ENCODE assay signal across 16 mouse cellular contexts in the genomic region with DNA sequence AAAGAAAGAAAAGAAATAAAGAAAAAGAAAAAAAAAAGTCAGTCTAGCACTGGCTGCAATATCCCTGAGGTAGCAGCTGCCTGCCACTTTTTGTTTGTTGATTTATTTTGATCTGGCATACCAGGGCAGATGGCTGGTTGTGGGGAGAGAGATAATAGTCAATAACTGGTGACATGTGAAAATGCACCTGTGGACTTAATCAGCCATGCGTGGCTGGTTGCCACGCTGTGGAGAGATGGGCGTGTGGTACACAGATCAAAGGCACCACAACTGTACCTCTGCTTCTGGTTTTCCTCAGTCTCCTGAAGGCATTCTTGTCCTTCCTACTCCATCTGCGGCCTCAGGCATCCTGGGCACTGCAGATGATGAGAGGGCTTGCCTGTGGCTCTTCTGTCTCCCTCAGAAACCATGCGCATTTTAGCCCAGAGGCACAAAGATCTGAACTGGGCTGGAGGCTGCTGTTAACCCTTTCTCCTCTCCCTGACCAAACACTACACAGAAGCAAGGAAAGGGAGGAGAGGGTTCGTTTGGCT.
DNase-seq lines count a peak whose midpoint lies in the region; ATAC-seq and TF ChIP-seq lines count a peak whose summit lies in the region.
"Had no signal": no experiment of that assay in that cellular context is flagged by ENCODE, and none has a peak within 500 bp of the region (broad histone marks: within the 10 kb centered on the region; RNA-seq: fewer than 3 reads in every experiment).

No protein-coding gene starts in this region.

- no peaks in the 10 kb centered on the region for H3K36me3 ChIP-seq in forebrain, embryonic 11.5 days (ENCODE audit: control insufficient read depth, insufficient read depth, low read length)
- no peaks in the 10 kb centered on the region for H3K36me3 ChIP-seq in forebrain, embryonic 12.5 days (replicated peaks)
- H3K36me3 ChIP-seq in midbrain, embryonic 14.5 days (ENCODE audit: control insufficient read depth, insufficient read depth, low read length), result no peaks in the 10 kb centered on the region
- H3K36me3 ChIP-seq: heart, embryonic 13.5 days; limb, embryonic 13.5 days had no signal

- no peaks in the 10 kb centered on the region for H3K4me1 ChIP-seq in forebrain, embryonic 11.5 days (replicated peaks; ENCODE audit: control insufficient read depth, insufficient read depth, low read length)
- peaks cover 9% of the 10 kb centered on the region for H3K4me1 ChIP-seq in forebrain, embryonic 12.5 days
- H3K4me1 ChIP-seq in midbrain, embryonic 14.5 days (ENCODE audit: control insufficient read depth, insufficient read depth, low read length), result no peaks in the 10 kb centered on the region

- no peak for ATAC-seq in forebrain, embryonic 11.5 days (replicated peaks; ENCODE audit: low FRiP score)
- no peak for ATAC-seq in forebrain, embryonic 12.5 days (ENCODE audit: low FRiP score)
- no peak for ATAC-seq in midbrain, embryonic 14.5 days (ENCODE audit: low FRiP score, low TSS enrichment)
- ATAC-seq: forebrain, postnatal 0 days had no signal

- DNase-seq in forebrain, embryonic 11.5 days (ENCODE audit: low spot score), result peak; percentile 41
- peak; percentile 5 to 7 for DNase-seq in left cerebral cortex, adult 2 months (ENCODE audit: extremely low spot score in 1 of 2, low spot score in 2 of 2)
- no peak for DNase-seq in left cerebral cortex, postnatal 10 days (ENCODE audit: extremely low spot score in 1 of 2, low spot score in 2 of 2)
- DNase-seq in ZHBTc4 (ENCODE audit: low read depth, low spot score), result peak; percentile 30
- peak; percentile 53 for DNase-seq in midbrain, embryonic 14.5 days
- no peak for DNase-seq in ovary, postnatal 36 days (ENCODE audit: low spot score)
- no peak for DNase-seq in lung, postnatal 4 days
- DNase-seq: adrenal gland, postnatal 14 days; B cell, adult 2 months; forebrain, postnatal 0 days; kidney, postnatal 25 days; layer of hippocampus, postnatal 36 days; lung, adult 18-20 months had no signal

- no peak overlapping the region for H3K4me2 ChIP-seq in forebrain, embryonic 11.5 days (ENCODE audit: low read depth, low read length, severe bottlenecking)
- no peak overlapping the region for H3K4me2 ChIP-seq in forebrain, embryonic 12.5 days
- H3K4me2 ChIP-seq in midbrain, embryonic 14.5 days (ENCODE audit: low read length), result no peak overlapping the region
- H3K4me2 ChIP-seq: heart, embryonic 13.5 days; limb, embryonic 13.5 days had no signal

- WGBS in forebrain, embryonic 11.5 days, result 67% methylated on average over 6 of the region's 6 CpGs
- 72% methylated on average over 6 of the region's 6 CpGs for WGBS in forebrain, embryonic 12.5 days
- 45% methylated on average over 6 of the region's 6 CpGs for WGBS in midbrain, embryonic 14.5 days

- H3K27ac ChIP-seq in forebrain, embryonic 11.5 days (ENCODE audit: low read depth, low read length), result no peak overlapping the region
- H3K27ac ChIP-seq in forebrain, embryonic 12.5 days, result no peak overlapping the region
- no peak overlapping the region for H3K27ac ChIP-seq in left cerebral cortex, adult 2 months
- H3K27ac ChIP-seq in midbrain, embryonic 14.5 days (replicated peaks; ENCODE audit: low read depth, low read length), result no peak overlapping the region
- H3K27ac ChIP-seq: heart, embryonic 13.5 days; limb, embryonic 13.5 days had no signal

- H3K9ac ChIP-seq in forebrain, embryonic 11.5 days (ENCODE audit: low read length), result no peak overlapping the region
- no peak overlapping the region for H3K9ac ChIP-seq in forebrain, embryonic 12.5 days
- no peak overlapping the region for H3K9ac ChIP-seq in midbrain, embryonic 14.5 days (replicated peaks; ENCODE audit: low read length)
- H3K9ac ChIP-seq: forebrain, postnatal 0 days; heart, embryonic 13.5 days; limb, embryonic 13.5 days had no signal

- no peaks in the 10 kb centered on the region for H3K9me3 ChIP-seq in forebrain, embryonic 11.5 days (ENCODE audit: control insufficient read depth, low read length)
- H3K9me3 ChIP-seq in forebrain, embryonic 12.5 days, result no peaks in the 10 kb centered on the region
- no peaks in the 10 kb centered on the region for H3K9me3 ChIP-seq in midbrain, embryonic 14.5 days (ENCODE audit: control insufficient read depth, low read length)
- H3K9me3 ChIP-seq: heart, embryonic 13.5 days; limb, embryonic 13.5 days had no signal

- intact Hi-C loops in left cerebral cortex, adult 2 months (cut with DNase I), result no loop called here
- intact Hi-C loops in left cerebral cortex, postnatal 10 days (cut with DNase I), result no loop called here

- TF ChIP-seq CTCF in left cerebral cortex, adult 2 months (IDR thresholded peaks at IDR 0.05), result no peak

- no peaks in the 10 kb centered on the region for H3K27me3 ChIP-seq in forebrain, embryonic 11.5 days (ENCODE audit: control insufficient read depth, insufficient read depth, low read length)
- no peaks in the 10 kb centered on the region for H3K27me3 ChIP-seq in forebrain, embryonic 12.5 days
- H3K27me3 ChIP-seq in midbrain, embryonic 14.5 days (ENCODE audit: control insufficient read depth, insufficient read depth, low read length), result no peaks in the 10 kb centered on the region
- H3K27me3 ChIP-seq: heart, embryonic 13.5 days; limb, embryonic 13.5 days had no signal

- no peak overlapping the region for H3K4me3 ChIP-seq in forebrain, embryonic 11.5 days (ENCODE audit: low read depth, low read length)
- no peak overlapping the region for H3K4me3 ChIP-seq in forebrain, embryonic 12.5 days (replicated peaks)
- H3K4me3 ChIP-seq in left cerebral cortex, adult 2 months, result no peak overlapping the region
- H3K4me3 ChIP-seq in midbrain, embryonic 14.5 days (replicated peaks; ENCODE audit: low read depth, low read length), result no peak overlapping the region
- H3K4me3 ChIP-seq: heart, embryonic 13.5 days; limb, embryonic 13.5 days had no signal

Comparison
In these comparisons a context has a peak if more than half of its experiments do, and no peak if none do; other contexts are left out.
1. DNase-seq: peak in forebrain, embryonic 11.5 days (single experiment), left cerebral cortex, adult 2 months (2 of 2), ZHBTc4 (single experiment) and midbrain, embryonic 14.5 days (single experiment); none in left cerebral cortex, postnatal 10 days (0 of 2), ovary, postnatal 36 days (single experiment) and lung, postnatal 4 days (0 of 2).